Comparison of ENCODE assay signal across 7 mouse cellular contexts in the genomic region with DNA sequence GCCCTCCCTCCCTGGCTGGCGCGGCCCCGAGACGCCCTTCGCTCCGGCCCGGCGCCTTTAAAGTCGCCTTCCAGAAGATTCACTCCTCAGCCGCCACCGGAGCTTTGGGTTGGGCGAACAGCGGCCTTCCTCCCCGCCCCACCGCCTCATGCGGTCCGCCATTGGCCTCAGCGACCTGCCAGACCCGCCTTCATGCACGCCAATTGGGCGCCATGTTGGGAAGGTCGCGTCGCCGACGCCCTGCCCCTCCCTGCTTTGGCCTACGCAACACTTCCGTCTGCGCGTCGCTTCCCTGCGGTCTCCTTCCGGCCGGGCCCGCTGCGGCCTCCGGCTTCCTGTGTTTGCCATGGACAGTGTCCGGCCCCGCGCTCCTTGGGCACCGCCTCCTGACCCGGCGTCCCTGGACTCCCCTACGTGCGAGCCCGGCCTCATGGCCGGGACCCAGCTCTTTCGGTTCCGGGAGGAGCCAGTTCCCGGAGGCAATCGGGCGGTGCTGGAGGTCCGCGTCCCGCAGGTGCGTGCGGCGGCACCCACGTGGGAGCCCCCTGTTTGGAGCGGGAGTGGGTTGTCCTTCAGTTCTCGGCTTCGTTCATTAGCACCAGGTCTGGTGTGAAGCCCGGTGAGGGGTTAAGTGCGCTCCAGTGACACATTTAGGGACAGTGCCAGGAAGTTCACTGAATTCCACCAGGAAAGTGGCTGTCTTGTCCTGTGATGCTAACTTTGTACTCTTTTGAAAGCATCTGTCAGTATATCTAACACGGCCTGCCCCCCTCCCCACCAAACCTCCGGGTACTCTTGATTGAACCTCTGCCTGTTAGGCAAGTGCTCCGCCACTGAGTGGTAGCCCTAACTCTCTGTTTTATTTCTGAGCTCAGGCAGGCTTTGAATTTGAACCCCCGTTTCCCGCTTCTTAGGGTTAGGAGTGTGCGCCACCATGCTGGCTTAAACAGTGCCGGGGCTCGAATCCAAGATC. TPM values are rescaled to one million over a fixed set of nuclear protein-coding genes. Genes with fewer than 3 reads are reported as not detected.
DNase-seq lines count a peak whose midpoint lies in the region; ATAC-seq lines count a peak whose summit lies in the region.

A gene (plus strand): TSS at position 18 of the 973 bp plus-strand sequence.
A gene (minus strand): TSS at position 189 of the 973 bp plus-strand sequence.

- no peaks in the 10 kb centered on the region for H3K9me3 ChIP-seq in intestine, embryonic 15.5 days
- no peaks in the 10 kb centered on the region for H3K9me3 ChIP-seq in midbrain, embryonic 10.5 days (replicated peaks)

- H3K9ac ChIP-seq in intestine, embryonic 15.5 days, result peak within 1 kb of the TSS; percentile 86

- no peaks in the 10 kb centered on the region for H3K27me3 ChIP-seq in intestine, embryonic 15.5 days (replicated peaks)
- no peaks in the 10 kb centered on the region for H3K27me3 ChIP-seq in midbrain, embryonic 10.5 days (ENCODE audit: low read depth, poor library complexity, severe bottlenecking)

- peak; percentile 94 for ATAC-seq in intestine, embryonic 15.5 days

- intact Hi-C loops in gastrocnemius, postnatal 36 days (cut with DNase I), result no loop called here
- intact Hi-C loops in left cerebral cortex, postnatal 25 days (cut with DNase I), result loop anchor here (1.0 kb wide), 1 partner anchor 10 kb away; a partner anchor contains a TSS

- peak within 1 kb of the TSS; percentile 77 for H3K4me3 ChIP-seq in intestine, embryonic 15.5 days (replicated peaks)
- peak within 1 kb of the TSS; percentile 92 for H3K4me3 ChIP-seq in midbrain, embryonic 10.5 days

- H3K4me2 ChIP-seq in intestine, embryonic 15.5 days (replicated peaks), result peak within 1 kb of the TSS; percentile 80

- peaks cover 16% of the 10 kb centered on the region; the same call in 1 of the 2 replicates for H3K36me3 ChIP-seq in intestine, embryonic 15.5 days
- H3K36me3 ChIP-seq in midbrain, embryonic 10.5 days, result peaks cover 54% of the 10 kb centered on the region

- peak within 1 kb of the TSS; percentile 100 for H3K27ac ChIP-seq in intestine, embryonic 15.5 days
- H3K27ac ChIP-seq in midbrain, embryonic 10.5 days (replicated peaks), result peak within 1 kb of the TSS; percentile 98

- WGBS in intestine, embryonic 15.5 days, result under 1% methylated on average over 72 of the region's 72 CpGs
- WGBS in midbrain, embryonic 10.5 days, result 1% methylated on average over 72 of the region's 72 CpGs

- DNase-seq in adrenal gland, adult 2 months, result peak; percentile 99
- DNase-seq in embryo, embryonic 11.5 days (ENCODE audit: low read depth, low spot score), result peak; percentile 97
- DNase-seq in gastrocnemius, postnatal 36 days, result peak; percentile 94 to 97
- DNase-seq in left cerebral cortex, postnatal 25 days (ENCODE audit: low spot score in 2 of 2), result peak; percentile 97 to 99
- DNase-seq in midbrain, embryonic 10.5 days (ENCODE audit: low spot score), result peak; percentile 99
- peak; percentile 92 for DNase-seq in right cerebral cortex, postnatal 4 days

- H3K4me1 ChIP-seq in intestine, embryonic 15.5 days (replicated peaks), result peaks cover 23% of the 10 kb centered on the region
- H3K4me1 ChIP-seq in midbrain, embryonic 10.5 days, result peaks cover 66% of the 10 kb centered on the region

RNA-seq across cellular contexts. Expression of the first gene that starts in this region (rescaled TPM):
- 10 to 100 TPM; 22.5 to 35.2 TPM for total RNA-seq in adrenal gland, adult 2 months (2021)
- 25.9 and 26.6 TPM in 2 replicates for polyA plus RNA-seq in adrenal gland, adult 2 months (2012; rRNA removed)
- total RNA-seq in gastrocnemius, postnatal 36 days (2021), result 10 to 100 TPM; 30.0 to 39.2 TPM
- 62.0 and 63.7 TPM in 2 replicates for polyA plus RNA-seq in intestine, embryonic 15.5 days (2015; fragmentation: Nextera tagmentation; extraction: Ambion mirVana)
- total RNA-seq in left cerebral cortex, postnatal 25 days (2021), result 10 to 100 TPM; 28.6 to 29.7 TPM
- 68.5 and 70.3 TPM in 2 replicates for polyA plus RNA-seq in midbrain, embryonic 10.5 days (2016; fragmentation: Nextera tagmentation; extraction: Ambion mirVana)

RNA-seq across cellular contexts. Expression of the second gene that starts in this region (rescaled TPM):
- 10 to 100 TPM; 30.6 to 50.7 TPM for total RNA-seq in adrenal gland, adult 2 months (2021)
- 17.3 and 18.8 TPM in 2 replicates for polyA plus RNA-seq in adrenal gland, adult 2 months (2012; rRNA removed)
- total RNA-seq in gastrocnemius, postnatal 36 days (2021), result 10 to 100 TPM; 20.4 to 20.5 TPM
- polyA plus RNA-seq in intestine, embryonic 15.5 days (2015; fragmentation: Nextera tagmentation; extraction: Ambion mirVana), result 81.2 and 88.5 TPM in 2 replicates
- total RNA-seq in left cerebral cortex, postnatal 25 days (2021), result 10 to 100 TPM; 34.0 TPM
- 92.5 and 102 TPM in 2 replicates for polyA plus RNA-seq in midbrain, embryonic 10.5 days (2016; fragmentation: Nextera tagmentation; extraction: Ambion mirVana)

Comparison
In these comparisons a context has a peak if more than half of its experiments do, and no peak if none do; other contexts are left out.
1. Peak in every context shown above with its lines: DNase-seq, ATAC-seq, H3K4me3 ChIP-seq and H3K27ac ChIP-seq.